Mouse (Mus musculus) A20 (cell line): Measurements from ENCODE around the gene Large2.

Source experiments
- DNase-seq: peaks from one replicate; pipeline ENCODE4 v3.0.0-alpha.2; 2011; ENCODE audit warnings: low read depth, low spot score

Gene Large2

DNA sequence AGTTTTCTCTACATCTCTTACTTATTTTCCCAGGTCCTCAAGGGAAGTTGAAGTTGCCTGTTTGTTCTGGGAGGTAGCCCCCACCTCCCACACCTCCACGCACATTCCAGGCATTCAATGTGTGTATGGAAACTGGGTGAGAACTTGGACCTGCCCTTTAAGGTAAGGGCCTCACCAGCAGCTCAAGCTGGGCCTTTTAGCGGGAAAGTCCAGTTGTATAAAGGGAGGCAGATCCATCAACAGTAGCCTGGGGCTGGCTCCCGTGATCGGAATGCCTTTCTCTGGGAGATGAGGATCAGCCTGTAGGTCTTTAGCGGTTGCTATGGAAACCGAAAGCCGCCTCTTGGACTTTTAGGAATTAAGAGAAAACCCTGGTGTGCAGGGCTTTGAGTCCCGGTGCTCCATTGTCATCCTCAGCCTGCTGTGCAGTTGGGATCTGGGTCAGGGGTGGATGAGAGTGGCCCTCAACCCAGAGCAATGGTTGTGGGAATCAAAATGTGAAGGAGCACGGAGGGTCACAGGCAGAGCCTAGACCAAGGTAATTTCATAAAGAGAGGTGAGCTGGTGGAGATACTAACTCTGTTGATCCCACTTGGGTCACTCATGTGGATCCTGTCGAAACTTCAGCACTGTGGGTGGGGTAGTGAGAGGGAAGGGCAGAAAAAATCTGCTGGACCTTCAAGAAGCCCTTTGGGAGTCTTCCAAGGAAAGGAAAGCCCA lies 2.5 kb downstream of the Large2 start:
- no peak for DNase-seq

GRCm38 (mm10) chr2:92370821-92371805 lies 3.6 kb downstream of the Large2 start:
- peak; percentile 20 for DNase-seq

DNA sequence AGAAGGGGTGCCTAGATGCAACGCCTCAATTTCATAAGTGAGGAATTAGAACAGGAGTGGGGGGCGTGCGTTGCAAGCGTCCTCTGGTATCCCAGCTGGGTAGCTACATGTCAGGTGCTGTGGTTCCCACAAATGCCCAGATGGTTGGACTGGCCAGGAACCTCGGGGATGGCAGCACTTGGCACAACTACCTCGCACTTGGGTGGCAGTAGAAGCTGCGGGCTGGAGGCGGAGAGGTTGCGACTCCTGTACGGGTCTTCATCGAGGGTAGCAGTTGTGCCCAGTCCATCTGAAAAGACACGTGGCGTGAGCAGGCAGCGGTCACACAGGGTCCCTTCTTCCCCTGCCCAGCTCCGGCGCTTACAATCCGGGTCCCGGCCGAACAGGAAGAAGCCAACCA lies 4.3 kb downstream of the Large2 start:
- no peak for DNase-seq

- no peak for DNase-seq
Observed at GRCm38 (mm10) chr2:92367383-92368029, 7.2 kb downstream of the Large2 start.

- no peak for DNase-seq
Observed at GRCm38 (mm10) chr2:92365568-92365967, 9.1 kb downstream of the Large2 start.

DNA sequence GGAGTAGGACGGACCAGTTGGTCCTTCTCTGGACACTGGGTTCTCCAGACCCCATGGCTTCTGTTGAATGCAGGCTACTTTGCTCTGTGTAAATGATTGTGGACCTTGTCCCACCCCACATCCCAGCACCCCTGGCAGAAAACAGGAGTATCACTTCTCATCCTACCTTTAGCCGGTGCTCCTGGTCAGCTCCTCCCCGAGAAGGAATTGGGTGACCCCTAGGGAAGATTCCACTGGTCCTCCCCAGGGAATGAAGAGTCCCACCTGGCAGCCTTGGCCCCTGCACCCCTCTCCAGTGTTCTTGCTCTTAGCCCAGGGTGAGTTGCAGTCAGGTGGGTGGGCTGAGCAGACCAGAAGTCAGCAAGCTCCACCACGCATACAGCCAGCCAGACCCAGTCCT lies 10.6 kb downstream of the Large2 start:
- DNase-seq, result no peak

DNA sequence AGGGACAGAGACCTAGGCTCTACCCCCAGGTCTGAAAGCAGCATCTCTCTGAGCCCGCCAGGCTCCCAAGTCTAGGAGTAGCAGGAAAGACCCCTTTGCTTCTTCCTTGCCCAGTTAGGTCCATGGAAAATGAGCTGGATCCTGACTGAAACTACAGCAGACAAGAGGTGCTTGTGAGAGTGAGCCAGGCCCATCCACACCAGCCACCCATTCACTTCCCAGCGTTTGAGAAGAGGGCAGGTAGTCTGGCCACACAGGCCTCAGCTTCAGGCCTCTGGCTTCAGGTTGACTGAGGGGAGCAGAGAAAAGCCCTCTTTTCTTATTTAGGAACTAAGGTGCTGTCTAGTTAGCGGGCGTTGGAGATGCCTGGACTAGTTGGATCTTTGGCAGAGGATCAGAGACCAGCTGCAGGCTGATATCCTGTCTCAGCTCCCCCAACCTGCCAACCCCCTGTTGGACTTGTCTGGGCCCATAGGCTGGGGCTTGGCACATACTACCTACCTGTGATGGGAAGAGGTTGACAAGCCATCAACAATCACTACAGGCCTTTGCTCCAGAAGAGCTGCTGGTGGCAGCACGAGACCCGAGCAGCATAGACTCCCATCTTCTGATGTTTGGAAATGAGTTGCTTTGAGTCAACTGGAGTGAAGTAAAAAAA lies 12.0 kb downstream of the Large2 start:
- DNase-seq, result no peak

- DNase-seq, result no peak
Observed at GRCm38 (mm10) chr2:92361795-92362194, 12.9 kb downstream of the Large2 start.

GRCm38 (mm10) chr2:92360893-92361292 lies 13.8 kb downstream of the Large2 start:
- DNase-seq, result no peak

DNA sequence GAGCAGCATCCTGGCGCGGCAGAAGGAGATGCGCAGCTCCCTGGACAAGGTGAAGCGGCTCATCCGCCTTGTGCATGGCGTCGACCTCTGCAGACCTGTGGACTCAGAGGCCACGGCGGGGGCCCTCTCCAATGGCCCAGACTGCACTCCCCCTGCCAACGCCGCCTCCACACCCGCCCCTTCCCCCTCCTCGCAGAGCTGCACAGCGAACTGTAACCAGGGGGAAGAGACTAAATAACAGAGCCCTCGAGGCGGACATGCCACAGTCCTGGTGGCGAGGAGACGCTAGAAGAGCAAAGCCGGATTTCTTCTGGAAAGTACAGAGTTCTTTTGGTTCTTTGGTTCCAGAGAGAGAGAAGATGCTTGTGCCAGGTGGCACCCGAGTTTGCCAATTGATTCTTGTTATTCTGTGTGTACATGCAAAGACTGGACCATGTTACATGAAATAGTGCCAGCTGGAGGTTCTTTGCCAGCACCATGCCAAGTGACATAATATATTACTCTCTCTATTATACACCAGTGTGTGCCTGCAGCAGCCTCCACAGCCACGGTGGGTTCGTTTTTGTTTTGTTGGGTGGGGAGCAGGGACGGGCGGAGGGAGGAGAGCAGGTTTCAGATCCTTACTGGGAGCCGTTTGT lies 14.4 kb downstream of the Large2 start:
- no peak for DNase-seq

DNA sequence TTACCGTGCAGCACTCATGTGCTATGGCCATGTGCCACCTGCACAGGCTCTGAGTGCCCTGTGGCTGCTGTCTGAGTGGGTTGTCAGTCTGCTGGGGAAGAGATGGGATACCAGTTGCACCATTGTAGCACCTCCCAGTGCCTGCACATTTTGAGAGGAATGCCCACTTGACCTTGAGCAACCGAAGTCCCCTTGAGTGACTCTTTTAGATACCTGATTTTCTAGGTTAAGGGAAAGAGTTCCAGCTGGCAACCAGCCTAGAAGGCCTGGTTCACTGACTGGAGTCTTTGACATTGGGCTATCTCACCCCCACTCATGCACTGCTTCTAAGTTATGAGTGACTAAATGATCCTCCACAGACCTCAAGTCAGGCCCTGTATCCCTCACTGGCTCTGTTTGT lies 15.4 kb downstream of the Large2 start:
- no peak for DNase-seq

GRCm38 (mm10) chr2:92354224-92354623 lies 20.4 kb downstream of the Large2 start:
- DNase-seq, result no peak

- no peak for DNase-seq
Observed at GRCm38 (mm10) chr2:92353402-92353801, 21.3 kb downstream of the Large2 start.

DNA sequence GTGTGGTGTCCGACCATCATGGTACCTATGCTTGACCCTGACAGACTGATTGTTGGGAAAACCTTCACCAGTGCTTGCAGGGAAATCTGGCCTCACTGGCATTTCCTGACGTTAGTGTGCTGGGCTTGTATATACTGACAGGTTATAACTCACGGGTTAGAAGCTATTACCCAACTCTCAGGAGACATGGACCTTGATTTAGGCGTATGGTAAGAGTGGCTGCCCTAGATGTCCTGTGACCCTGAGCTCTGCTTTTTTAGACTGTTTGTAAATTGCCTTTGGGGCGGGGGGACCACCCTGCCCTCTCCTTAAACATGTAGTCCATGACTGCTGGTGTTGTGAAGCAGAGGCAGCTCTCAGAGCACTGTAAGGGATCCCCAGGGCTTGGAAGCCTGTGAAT lies 24.0 kb downstream of the Large2 start:
- no peak for DNase-seq

- DNase-seq, result no peak
Observed at GRCm38 (mm10) chr2:92349589-92350425, 24.9 kb downstream of the Large2 start.

DNA sequence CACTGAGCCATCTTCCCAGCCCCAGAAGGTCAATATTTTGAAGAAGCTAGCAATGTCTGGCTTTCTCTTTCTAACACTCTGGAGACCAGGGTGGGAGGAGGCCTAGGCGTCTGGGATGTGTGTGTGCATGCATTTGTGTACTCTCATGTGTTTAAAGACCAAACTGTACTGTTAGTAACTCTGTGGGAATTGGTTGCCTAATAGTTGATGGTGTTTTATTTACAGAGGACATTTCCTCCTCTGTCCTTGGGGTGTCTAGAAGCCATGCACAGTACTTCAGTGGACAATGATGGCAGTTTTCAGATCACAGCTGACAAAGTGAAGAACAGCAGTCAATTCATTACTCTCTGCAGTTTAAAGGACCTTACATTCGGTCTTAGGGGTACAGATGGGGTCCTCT lies 27.5 kb downstream of the Large2 start:
- no peak for DNase-seq

GRCm38 (mm10) chr2:92342418-92342817 lies 32.3 kb downstream of the Large2 start:
- peak; percentile 14 for DNase-seq

- DNase-seq, result no peak
Observed at GRCm38 (mm10) chr2:92331871-92332270, 42.8 kb downstream of the Large2 start.

DNA sequence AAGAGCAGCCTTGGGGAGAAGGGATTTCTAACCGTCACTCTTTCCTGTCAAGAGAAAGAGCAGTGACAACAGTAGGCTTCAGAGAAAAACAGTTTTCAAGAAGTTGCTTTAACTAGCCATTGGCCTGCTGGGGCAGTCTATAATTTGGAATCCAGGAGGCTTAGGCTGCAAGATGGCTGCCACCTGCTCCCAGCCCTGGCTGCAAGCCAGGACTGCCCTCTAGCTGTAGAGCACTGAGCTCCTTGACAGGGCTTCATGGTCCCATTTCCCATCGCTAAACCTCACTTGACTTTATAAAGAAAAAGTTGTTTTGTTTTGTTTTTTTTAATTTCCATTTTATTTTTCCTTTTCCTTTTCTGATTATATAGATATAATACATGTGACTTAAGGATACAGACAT lies 43.3 kb downstream of the Large2 start:
- DNase-seq, result peak; percentile 36

DNA sequence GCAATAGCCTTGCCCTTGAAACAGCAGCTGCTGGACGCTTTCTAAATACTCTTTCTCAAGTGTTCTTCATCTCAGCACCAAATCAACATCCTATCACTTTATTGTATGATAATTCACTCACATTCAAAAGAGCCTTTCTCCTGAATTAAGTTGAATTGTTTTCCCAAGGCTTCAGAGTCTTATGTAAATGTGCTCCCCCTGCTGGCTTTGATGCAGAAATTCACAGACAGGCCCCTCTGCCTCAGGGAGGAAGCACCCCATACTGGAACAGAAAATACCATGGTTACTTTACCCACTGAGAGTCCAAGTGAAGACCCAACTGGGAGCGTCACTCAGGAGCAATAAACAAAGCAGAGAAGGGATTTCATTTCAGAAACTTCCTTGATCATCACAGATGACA lies 43.8 kb downstream of the Large2 start:
- DNase-seq, result peak; percentile 61
